Mouse (Mus musculus) lung, adult 10 weeks (tissue): Measurements from ENCODE around the gene Pgrmc1. TPM values are rescaled to one million over a fixed set of nuclear protein-coding genes. Genes with fewer than 3 reads are reported as not detected.

ENCODE experiments used
- polyA plus RNA-seq: library from polyadenylated mRNA; stranded (reverse); fragments of 350-450 nt; fragmentation: Illumina TruSeq; extraction: RNeasy Lipid Tissue Mini Kit (QIAGEN cat#74804); gene quantifications from one replicate; pipeline ENCODE4 v1.2.3, GENCODE M21; 2014; ENCODE audit warnings: low read depth, low replicate concordance; ENCODE audit not compliant: insufficient read depth

The Pgrmc1 gene
- polyA plus RNA-seq = 231 TPM

DNA sequence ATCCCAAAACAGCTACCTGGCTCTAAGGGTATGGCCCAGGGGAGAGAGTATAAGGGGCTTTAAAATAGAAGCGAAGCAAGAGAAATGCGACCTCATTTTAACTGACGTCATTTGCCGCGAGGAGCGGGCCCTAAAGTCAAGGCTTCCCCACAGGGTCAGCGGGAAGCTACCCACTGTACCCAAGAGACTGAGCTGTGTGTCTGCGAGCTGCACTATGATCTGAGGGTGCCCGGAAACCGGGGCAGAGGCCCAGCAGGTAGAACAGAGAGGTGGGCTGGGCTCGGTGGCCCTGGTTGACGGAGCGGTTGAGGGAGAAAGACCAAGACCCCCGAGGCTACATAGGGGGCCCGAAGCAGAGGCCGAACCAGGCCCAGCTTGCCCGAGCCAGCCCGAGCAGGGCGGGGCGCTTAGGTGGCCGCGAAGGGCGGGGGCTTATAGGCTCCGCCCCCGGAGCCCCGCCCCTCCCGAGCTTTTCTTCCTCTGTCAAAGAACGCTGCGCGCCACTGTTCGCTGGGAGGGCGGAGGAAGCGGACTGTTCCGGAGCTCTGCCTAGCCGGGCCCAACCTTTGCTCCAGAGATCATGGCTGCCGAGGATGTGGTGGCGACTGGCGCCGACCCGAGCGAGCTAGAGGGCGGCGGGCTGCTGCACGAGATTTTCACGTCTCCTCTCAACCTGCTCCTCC, at the start of gene Pgrmc1:
Pgrmc1 (plus strand) TSS at position 500 of the 683 bp plus-strand sequence.

DNA sequence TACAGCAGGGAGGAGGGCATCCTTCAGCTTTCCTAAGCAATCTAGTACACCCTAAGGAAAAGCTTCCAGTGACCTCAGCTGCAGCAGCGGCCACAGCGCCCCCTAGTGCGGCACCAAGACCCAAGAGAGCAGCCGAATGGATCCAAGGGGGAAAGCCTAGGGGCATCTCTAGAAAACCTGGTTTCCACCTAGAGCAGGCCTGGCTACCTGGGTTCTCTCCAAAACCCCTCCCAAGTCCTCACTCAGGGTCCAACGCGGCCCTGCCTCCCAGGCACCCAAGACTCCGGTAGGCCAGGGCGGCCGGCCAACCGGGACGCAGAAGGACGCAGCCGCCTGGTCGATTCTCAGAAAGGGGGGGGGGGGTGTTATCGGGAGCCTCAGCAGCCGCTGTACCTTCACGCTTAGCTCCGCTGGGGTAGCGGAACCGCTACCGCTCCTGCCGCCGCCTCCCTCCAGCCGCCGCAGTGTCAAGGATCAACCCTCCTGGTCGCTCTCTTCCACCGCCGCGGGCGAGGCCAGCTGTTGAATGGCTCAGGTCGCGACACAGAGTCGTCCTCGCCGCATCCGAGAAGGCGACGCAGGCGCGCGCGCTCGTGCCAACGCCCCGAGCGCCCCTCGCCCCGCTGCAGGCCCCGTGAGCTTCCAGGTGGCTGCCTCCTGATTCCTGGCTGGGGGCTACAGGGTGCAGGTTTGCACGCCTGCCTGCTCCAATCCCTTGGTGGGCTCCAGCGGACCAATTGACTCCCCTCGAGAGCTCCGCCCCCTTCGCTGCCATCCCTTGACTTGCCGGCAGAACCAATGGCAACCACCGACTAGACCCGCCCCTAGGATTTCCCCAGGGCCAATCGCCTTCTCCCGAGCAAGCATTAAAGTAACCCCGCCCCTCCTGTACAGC, 46.9 kb downstream of the Pgrmc1 start, which contains the start of gene Akap17b:
Akap17b (minus strand) TSS at position 739 of the 895 bp plus-strand sequence.

Other genes with a start within 250 kb of the Pgrmc1 start
- gene Gm6268, start 196.9 kb upstream of the Pgrmc1 start, polyA plus RNA-seq = not detected
- gene Gm14569, start 106.4 kb upstream of the Pgrmc1 start, polyA plus RNA-seq = 0.29 TPM
- gene Akap17b, start 47.2 kb downstream of the Pgrmc1 start, polyA plus RNA-seq = 0.91 TPM
- gene Slc25a43, start 145.5 kb downstream of the Pgrmc1 start, polyA plus RNA-seq = 0.58 TPM
- gene Slc25a5, start 197.4 kb downstream of the Pgrmc1 start, polyA plus RNA-seq = 315 TPM